Mouse (Mus musculus) embryonic facial prominence, embryonic 14.5 days (tissue): ENCODE data around the gene Dexi. TPM values are rescaled to one million over a fixed set of nuclear protein-coding genes. Genes with fewer than 3 reads are reported as not detected.

ENCODE experiments used
- ATAC-seq: fragments of 200-750 bp; cut with Nextera tagmentation; 2 replicates; pipeline ENCODE4 v1.8.0; 2017; ENCODE audit warnings: low read depth, moderate number of reproducible peaks, moderate TSS enrichment
- DNase-seq: peaks from one replicate; pipeline ENCODE4 v3.0.0-alpha.2; 2015; ENCODE audit warnings: low spot score
- H3K27ac ChIP-seq: fragments of 300-500 bp; sonication (generic); replicated peaks from 2 replicates; pipeline ENCODE4 v1.5.1; 2014; ENCODE audit warnings: low read depth, mild to moderate bottlenecking, low read length, moderate library complexity
- H3K27me3 ChIP-seq: fragments of 300-500 bp; sonication (generic); replicated peaks from 2 replicates; pipeline ENCODE4 v1.6.1; 2014; ENCODE audit warnings: low read length; ENCODE audit not compliant: control insufficient read depth, insufficient read depth
- H3K36me3 ChIP-seq: fragments of 300-500 bp; sonication (generic); 2 replicates; pipeline ENCODE4 v1.6.1; 2014; ENCODE audit warnings: low read length, mixed read lengths; ENCODE audit not compliant: control insufficient read depth, insufficient read depth
- H3K4me1 ChIP-seq: fragments of 300-500 bp; sonication (generic); 2 replicates; pipeline ENCODE4 v1.6.1; 2014; ENCODE audit warnings: antibody characterized with exemption, low read length; ENCODE audit not compliant: control insufficient read depth, insufficient read depth
- H3K4me2 ChIP-seq: fragments of 300-500 bp; sonication (generic); 2 replicates; pipeline ENCODE4 v1.6.1; 2014; ENCODE audit warnings: low read depth, mild to moderate bottlenecking, low read length, moderate library complexity, mixed read lengths
- H3K4me3 ChIP-seq: fragments of 300-500 bp; sonication (generic); 2 replicates; pipeline ENCODE4 v1.5.1; 2014; ENCODE audit warnings: low read depth, mild to moderate bottlenecking, low read length
- H3K9ac ChIP-seq: fragments of 300-500 bp; sonication (generic); 2 replicates; pipeline ENCODE4 v1.6.1; 2014; ENCODE audit warnings: low read depth, mild to moderate bottlenecking, low read length, moderate library complexity, mixed read lengths
- H3K9me3 ChIP-seq: fragments of 300-500 bp; sonication (generic); 2 replicates; pipeline ENCODE4 v1.6.1; 2016; ENCODE audit warnings: low read length; ENCODE audit not compliant: control insufficient read depth
- WGBS: fragments of 180-500 bp; shearing (Covaris S2); extraction: QIAGEN DNeasy Blood & Tissue Kit; methylation state at CpG from one replicate; pipeline ENCODE4 v1.1.7; 2014; 5-methylcytosine and 5-hydroxymethylcytosine counted together
- polyA plus RNA-seq: library from polyadenylated mRNA; unstranded; fragments of >200 nt; fragmentation: Nextera tagmentation; extraction: Ambion mirVana; gene quantifications from 2 replicates; pipeline ENCODE4 v1.2.1, GENCODE M21; 2014

The Dexi gene
- polyA plus RNA-seq, 1 experiment from 2014 or later, result 30.3 TPM

DNA sequence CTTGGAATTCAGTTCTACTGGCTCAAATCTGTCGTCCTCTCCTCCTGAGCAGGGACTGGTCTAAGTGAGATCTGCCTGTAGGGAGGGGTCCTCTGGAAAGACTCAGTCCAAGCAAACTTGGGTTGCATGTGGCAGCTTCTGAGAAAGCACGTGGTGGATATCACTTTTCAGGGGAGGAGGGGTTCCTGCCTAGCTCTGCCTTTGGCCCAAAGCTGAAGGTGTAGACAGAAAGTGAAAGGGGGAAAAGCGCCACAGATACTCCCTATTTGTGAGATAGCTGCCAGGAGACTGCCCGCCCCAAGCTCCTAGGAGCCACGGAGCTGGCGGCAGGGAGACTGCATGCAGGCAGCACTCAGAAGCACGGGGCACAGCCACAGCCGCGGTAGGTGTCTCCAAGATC lies 53.4 kb downstream of the Dexi start:
- ATAC-seq (no peak), DNase-seq (peak; percentile 15)
- H3K4me1 ChIP-seq, result no peaks in the 10 kb centered on the region

DNA sequence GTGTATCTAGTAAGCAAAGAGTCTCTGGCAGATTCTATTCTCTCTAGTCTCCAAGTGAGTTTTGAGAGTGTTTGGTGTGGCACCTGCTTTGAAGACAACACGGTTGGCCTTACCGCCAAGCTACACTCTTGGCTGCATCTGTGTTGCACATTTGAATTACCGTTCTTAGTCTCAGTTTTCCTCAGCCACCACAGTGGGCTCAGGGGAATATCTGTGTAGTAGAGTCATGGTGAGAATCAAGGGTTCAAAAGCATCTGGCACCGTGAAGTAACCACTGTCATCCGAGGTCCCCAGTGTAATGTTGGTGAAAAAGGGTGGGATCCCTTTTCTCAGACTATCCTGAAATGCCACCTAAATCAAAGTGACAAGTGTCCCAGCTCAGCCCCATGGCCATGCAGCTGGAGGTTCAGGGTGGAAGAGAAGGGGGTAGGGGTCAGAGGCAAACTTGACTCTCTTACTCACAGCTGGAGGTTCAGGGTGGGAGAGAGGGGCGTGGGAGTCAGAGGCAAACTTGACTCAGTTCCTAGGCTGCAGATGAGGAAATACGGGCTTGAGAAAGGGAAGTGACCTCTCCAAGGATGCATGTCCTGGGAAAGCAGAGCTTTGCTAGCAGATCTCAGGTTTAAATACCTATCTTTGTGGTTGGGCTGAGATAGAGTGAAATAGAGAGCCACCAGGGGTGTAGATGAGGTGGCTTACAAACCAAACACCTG lies 53.9 kb downstream of the Dexi start:
- 72% methylated on average over 7 of the region's 7 CpGs for WGBS
- no peaks in the 10 kb centered on the region for H3K36me3 ChIP-seq

More for the DNA sequence above, 53.4 kb downstream of the Dexi start:
- 5% methylated on average over 9 of the region's 9 CpGs for WGBS
- 0 out of 2 replicates have a peak, but pooled peaks cover 4% of the 10 kb centered on the region for H3K27me3 ChIP-seq
- no peak overlapping the region for H3K9ac ChIP-seq
- H3K4me2 ChIP-seq, result peak overlapping the region; percentile 42
- H3K36me3 ChIP-seq, result no peaks in the 10 kb centered on the region
- H3K4me3 ChIP-seq, result peak overlapping the region; percentile 7; the same call in 1 of the 2 replicates
- no peaks in the 10 kb centered on the region for H3K9me3 ChIP-seq
- no peak overlapping the region for H3K27ac ChIP-seq

DNA sequence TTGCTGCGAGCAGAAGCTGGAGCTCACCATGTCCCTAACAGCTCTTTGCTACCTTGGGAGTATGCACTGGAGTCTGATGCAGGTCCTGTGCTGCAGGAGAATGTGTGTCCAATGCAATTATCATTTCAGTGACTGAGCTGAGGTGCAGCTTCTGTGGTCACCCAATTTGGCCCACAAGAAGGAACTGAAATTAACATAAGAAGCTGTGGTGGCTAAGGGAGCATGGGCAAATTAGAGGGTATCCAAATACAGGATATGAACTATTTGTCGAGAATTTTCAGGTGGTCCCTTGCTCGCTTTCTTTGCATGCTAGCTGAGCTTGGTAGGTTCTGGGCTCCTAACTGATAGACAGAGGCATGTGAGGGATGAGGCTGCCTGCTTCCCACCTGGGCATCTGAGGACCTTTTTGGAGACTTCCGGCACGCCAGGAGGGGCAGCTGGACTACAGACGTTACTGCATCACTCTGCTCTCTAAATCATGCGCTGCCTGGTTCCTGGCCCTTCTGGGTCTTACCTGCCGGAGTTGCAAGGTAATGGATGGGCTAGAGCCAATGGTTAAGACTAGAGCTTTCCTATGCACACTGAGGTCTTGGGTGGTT lies 54.9 kb downstream of the Dexi start:
- H3K27ac ChIP-seq, result no peak overlapping the region
- H3K9me3 ChIP-seq, result no peaks in the 10 kb centered on the region
- 0 out of 2 replicates have a peak, but pooled peaks cover 4% of the 10 kb centered on the region for H3K27me3 ChIP-seq
- no peak overlapping the region for H3K9ac ChIP-seq
- DNase-seq, result no peak
- no peak overlapping the region for H3K4me3 ChIP-seq
- no peak overlapping the region for H3K4me2 ChIP-seq
- no peak for ATAC-seq
- WGBS, result 83% methylated on average over 8 of the region's 8 CpGs
- no peaks in the 10 kb centered on the region for H3K4me1 ChIP-seq
- H3K36me3 ChIP-seq, result no peaks in the 10 kb centered on the region

More for the DNA sequence above, 53.9 kb downstream of the Dexi start:
- no peak for DNase-seq
- Histone ChIP-seq H3K4me3 (no peak overlapping the region), H3K9me3 (no peaks in the 10 kb centered on the region), H3K4me2 (peak overlapping the region; percentile 42), H3K9ac (no peak overlapping the region), H3K4me1 (no peaks in the 10 kb centered on the region), H3K27me3 (0 out of 2 replicates have a peak, but pooled peaks cover 4% of the 10 kb centered on the region), H3K27ac (no peak overlapping the region)
- no peak for ATAC-seq

DNA sequence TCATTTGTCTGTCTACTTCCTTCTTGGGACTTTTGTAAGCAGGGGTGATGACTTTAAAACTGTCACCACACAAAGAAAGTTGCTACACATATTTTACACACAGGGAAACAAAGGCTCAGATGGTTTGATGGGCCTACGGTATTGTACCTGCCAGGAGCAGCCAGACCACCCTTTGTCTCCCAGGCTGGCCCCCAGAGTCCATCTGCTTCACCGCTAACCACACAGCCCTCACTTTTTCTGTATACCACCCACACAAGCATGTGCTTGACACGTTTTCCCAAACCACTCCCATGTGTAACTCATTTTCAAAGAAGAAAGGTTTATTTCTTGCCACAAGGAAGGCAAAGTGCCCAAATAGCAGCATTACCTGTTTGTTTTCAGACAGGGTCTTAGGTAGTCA lies 55.9 kb downstream of the Dexi start:
- H3K27ac ChIP-seq, result no peak overlapping the region
- ATAC-seq (no peak), DNase-seq (no peak)
- no peak overlapping the region for H3K4me2 ChIP-seq
- no peak overlapping the region for H3K4me3 ChIP-seq
- WGBS, result 54% methylated on average over 3 of the region's 3 CpGs
- no peaks in the 10 kb centered on the region for H3K36me3 ChIP-seq
- H3K9me3 ChIP-seq, result no peaks in the 10 kb centered on the region
- no peaks in the 10 kb centered on the region for H3K4me1 ChIP-seq
- H3K27me3 ChIP-seq, result 0 out of 2 replicates have a peak, but pooled peaks cover 4% of the 10 kb centered on the region
- H3K9ac ChIP-seq, result no peak overlapping the region

DNA sequence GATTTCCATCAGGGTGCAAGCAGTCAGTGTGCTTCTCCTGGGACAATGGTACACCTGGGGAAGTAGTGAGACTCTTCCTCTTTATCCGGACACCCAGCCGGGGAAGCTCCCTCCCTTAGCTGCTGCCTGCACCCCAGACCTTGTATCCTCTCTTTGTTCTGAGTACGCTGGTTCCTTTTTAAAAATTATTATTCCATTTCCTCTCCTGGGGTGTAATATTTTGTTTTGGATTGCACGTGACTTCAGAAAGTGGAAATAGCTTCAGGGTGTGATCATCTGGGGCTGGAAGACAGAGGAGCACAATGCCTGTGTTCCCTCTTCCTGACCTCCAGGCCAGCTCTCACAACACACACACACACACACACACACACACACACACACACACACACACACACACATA lies 60.5 kb downstream of the Dexi start:
- Histone ChIP-seq H3K36me3 (no peaks in the 10 kb centered on the region), H3K27ac (no peak overlapping the region), H3K9ac (no peak overlapping the region), H3K4me3 (no peak overlapping the region), H3K27me3 (no peaks in the 10 kb centered on the region), H3K9me3 (no peaks in the 10 kb centered on the region), H3K4me1 (no peaks in the 10 kb centered on the region), H3K4me2 (no peak overlapping the region)
- ATAC-seq (no peak), DNase-seq (no peak)
- WGBS, result 44% methylated on average over 4 of the region's 4 CpGs

DNA sequence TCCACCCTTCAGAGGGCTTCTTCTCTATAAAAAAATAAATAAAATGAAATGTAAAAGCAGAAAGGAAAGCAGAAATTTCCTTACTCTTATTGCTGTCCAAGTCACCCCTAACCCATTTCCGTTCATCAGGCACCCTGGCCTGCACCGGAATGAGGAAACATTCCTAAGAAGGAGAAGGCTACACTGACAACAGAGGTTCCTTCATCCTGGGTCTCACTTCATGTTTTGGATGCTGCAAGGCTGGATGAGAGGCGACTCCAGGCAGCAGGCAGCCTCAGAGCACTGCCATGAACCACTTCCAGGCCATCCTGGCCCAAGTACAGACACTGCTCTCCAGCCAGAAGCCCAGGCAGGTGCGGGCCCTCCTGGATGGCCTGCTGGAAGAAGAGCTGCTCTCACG lies 63.0 kb downstream of the Dexi start, which contains the start of gene Ciita:
Gene Ciita, plus strand, starts transcription at position 203 of the 400 bp plus-strand sequence.
- Histone ChIP-seq H3K36me3 (no peaks in the 10 kb centered on the region), H3K4me3 (no peak within 1 kb of the TSS), H3K4me2 (no peak within 1 kb of the TSS), H3K27ac (no peak within 1 kb of the TSS), H3K27me3 (no peaks in the 10 kb centered on the region), H3K9ac (no peak within 1 kb of the TSS), H3K4me1 (no peaks in the 10 kb centered on the region), H3K9me3 (no peaks in the 10 kb centered on the region)
- 73% methylated on average over 5 of the region's 5 CpGs for WGBS
- ATAC-seq (no peak), DNase-seq (no peak)

DNA sequence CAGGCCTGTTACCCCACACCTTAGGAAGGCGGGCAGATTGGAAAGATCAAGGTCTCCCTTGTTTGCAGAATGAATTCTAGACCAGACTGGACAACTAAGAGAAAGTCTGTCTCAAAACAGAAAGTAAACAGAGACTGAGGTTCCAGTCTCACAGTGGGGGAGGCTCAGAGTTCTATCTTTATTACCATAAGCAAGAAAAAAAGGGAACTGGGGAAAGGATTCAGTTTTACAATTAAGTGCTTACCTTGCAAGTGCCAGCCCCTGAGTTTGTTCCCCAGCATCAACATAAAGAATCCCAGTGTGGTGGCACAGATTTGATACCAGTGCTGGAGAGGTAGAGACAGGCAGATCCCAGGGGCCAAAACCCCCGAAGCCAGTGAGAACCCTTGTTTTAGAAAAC lies 66.9 kb downstream of the Dexi start:
- no peaks in the 10 kb centered on the region for H3K9me3 ChIP-seq
- H3K36me3 ChIP-seq, result no peaks in the 10 kb centered on the region
- H3K27ac ChIP-seq, result no peak overlapping the region
- no peaks in the 10 kb centered on the region for H3K27me3 ChIP-seq
- no peak for DNase-seq
- H3K4me1 ChIP-seq, result no peaks in the 10 kb centered on the region
- H3K4me2 ChIP-seq, result no peak overlapping the region
- no peak overlapping the region for H3K9ac ChIP-seq
- WGBS, result 73% methylated on average over 2 of the region's 2 CpGs
- no peak overlapping the region for H3K4me3 ChIP-seq
- no peak for ATAC-seq

DNA sequence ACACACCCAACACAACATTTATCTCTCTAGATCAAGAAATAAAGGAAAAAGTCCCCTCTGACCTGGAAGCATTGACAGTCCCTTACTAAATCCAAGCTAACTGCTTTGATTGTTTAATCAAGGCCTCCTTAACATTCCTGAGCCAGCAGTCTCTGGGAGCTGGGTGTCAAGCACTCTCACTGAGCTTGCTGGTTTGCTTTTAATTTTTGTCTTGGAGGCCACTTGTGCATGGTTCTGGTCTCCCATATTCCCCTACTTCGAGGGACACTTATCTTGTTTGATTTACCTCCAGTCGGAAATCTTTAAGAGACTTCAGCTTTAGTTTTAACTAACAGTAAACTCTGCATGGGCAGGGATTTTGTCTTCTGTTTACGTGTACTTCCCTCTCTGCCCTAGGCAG lies 67.9 kb downstream of the Dexi start:
- Histone ChIP-seq H3K27ac (no peak overlapping the region), H3K36me3 (no peaks in the 10 kb centered on the region), H3K27me3 (no peaks in the 10 kb centered on the region), H3K4me2 (no peak overlapping the region), H3K9me3 (no peaks in the 10 kb centered on the region), H3K9ac (no peak overlapping the region), H3K4me3 (no peak overlapping the region), H3K4me1 (no peaks in the 10 kb centered on the region)
- ATAC-seq (no peak), DNase-seq (no peak)
- WGBS, result 60% methylated on average over 3 of the region's 3 CpGs

DNA sequence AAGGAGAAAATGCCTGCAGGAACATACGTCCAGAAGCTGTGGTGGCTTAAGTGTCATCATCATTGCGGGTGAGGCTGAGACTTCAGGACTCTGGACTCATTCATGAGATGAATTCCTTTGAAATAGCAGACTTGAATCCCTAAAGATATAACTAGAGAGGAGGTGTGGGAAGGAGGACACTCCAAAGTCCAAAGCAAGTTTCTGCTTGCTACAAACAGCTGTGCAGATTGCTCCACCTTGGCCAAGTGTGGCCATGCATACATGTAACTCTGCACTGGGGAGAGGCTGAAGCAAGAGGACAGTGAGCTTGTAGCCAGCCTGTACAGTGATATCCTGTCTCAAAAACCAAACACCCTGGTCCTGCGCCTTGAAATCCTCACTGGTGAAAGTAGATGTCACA lies 70.9 kb downstream of the Dexi start:
- no peaks in the 10 kb centered on the region for H3K27me3 ChIP-seq
- no peak overlapping the region for H3K9ac ChIP-seq
- ATAC-seq (no peak), DNase-seq (no peak)
- H3K9me3 ChIP-seq, result no peaks in the 10 kb centered on the region
- H3K27ac ChIP-seq, result no peak overlapping the region
- H3K36me3 ChIP-seq, result no peaks in the 10 kb centered on the region
- peaks cover 4% of the 10 kb centered on the region; the same call in 1 of the 2 replicates for H3K4me1 ChIP-seq
- no peak overlapping the region for H3K4me2 ChIP-seq
- no peak overlapping the region for H3K4me3 ChIP-seq
- 84% methylated on average over 3 of the region's 3 CpGs for WGBS
